Mouse (Mus musculus) c-Kit-positive CD71-negative TER-119-negative erythroid progenitor cells, embryonic 14.5 days (primary cell): ENCODE measurements at regions not wholly inside any gene's neighbourhood (a gene's known extent, or its start where the extent isn't known, plus 50 kb on each side); places are given as distances from the start of the nearest gene placed in this dataset.
"Not testable (repeated sequence)": the region's sequence is repeated elsewhere in the genome, so short reads cannot be mapped to it uniquely, and the experiment has no call there.

Experiments
- DNase-seq: peaks from one replicate; pipeline ENCODE4 v3.0.0-alpha.2; 2013; ENCODE audit warnings: low read depth

DNA sequence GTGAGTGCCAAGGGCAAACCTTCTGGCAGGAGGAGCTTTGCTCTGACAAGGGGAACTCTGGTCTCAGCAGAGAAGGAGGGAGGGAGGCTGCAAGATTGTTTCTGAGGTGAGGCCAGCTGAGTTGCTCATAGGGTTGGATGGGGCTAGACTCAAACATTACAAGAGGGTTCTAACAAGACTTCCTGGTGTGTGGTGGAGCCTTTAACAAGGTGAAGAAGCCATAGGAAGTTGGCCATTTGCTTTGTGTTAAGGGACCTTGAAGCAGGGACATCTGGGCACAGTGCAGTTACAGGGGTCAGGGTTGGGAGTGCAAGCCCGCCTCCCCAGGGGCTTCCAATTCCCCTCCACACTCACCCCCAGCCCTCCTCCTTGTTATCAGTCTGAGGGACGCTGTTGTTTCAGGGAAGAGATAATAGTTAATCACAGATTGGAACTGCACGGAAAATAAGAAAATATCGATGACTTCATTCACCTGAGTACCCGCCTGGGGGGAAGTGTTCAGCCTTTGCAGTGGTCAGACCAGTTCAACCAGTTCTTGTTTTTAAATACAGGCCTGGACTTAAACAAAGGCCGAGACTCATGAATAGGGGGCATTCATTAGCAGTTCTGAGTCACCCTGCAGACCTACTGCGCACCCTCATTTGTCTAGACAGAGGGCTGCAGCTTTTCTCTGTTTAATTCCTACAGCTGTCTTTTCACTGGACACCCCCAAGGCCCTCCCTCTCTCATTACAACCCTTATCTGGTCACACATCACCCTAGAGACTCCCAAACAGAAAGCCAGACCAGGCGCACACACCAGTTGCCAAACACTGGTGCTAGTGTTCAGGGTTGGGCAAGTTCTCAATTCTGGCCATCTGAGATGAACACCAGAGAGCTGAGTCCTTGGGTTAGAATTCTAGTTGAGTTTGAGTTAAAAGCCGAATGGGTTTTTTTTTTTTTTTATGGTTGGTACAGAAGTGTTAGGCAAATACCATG is 139.5 kb downstream of the Bcl2l11 start:
- no peak for DNase-seq

DNA sequence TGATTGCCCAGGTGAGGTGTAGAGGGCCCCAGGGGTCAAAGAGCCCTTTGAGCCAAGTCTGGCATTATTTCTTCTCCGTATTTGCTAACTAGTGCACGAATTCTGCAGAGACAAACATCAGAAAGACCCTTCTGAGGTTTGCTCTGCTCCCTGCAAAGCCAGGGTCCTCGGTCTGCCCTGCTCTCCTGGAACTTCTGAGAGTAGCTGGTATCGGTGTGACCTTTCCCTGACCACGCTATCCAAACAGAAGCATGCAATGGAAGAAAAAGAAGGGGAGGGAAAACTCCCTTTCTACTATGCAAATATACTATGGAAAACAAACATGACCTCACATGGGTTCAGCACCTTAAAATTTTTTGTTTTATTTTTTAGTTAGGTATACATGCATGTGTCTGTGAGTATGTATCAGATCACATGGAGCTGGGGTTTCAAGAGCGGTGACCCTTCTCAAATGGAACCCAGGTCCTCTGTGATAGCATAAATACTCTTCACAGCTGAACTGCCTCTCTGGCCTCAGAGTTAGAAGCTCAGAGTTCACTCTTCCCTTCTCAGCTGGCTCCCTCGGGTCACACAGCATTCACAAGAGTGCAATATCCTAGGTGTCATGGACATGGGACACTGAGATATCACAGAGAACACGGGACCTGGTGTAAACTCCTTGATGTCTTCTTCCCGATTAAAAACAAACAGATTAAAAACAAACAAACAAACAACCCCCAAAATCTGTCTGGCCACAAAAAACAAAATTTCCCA is 144.7 kb downstream of the Bcl2l11 start:
- DNase-seq: no peak

DNA sequence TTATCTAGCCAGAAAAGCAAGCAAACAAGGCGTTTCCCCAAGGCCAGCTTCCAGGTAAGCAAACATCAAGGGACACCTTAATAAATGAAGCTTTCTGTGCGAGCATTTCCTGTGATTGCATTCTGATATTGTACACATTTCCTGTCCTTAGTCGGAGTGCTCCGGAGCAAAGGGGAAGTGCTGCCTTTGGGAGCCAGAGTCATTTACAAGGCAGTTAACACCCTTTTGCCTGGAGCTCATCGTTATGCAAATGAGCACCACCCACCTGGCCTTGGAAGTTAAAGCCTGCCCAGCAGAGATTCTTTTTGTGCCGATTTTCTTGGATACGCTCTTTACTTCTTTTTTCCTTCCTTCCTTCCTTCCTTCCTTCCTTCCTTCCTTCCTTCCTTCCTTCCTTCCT is 147.0 kb downstream of the Bcl2l11 start:
- no peak for DNase-seq

DNA sequence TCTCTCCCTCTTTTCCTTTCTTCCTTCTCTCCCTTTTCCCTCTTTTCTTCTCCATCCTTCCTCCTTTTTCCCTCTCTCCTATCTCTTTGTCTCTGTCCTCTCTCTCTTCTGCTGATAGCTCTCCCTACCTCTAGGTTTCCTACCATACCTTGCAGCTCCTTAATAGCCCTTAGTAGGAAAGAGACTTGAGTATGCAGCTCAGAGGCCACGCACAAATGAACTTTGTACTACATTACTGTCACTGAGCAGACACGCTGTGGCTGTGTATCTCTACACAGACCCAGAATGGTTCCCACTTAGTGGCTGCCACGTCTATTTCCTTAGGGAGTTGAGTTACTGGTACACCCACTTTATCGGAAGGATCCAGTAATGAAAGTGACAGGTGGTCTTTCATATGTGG is 147.5 kb downstream of the Bcl2l11 start:
- no peak for DNase-seq

DNA sequence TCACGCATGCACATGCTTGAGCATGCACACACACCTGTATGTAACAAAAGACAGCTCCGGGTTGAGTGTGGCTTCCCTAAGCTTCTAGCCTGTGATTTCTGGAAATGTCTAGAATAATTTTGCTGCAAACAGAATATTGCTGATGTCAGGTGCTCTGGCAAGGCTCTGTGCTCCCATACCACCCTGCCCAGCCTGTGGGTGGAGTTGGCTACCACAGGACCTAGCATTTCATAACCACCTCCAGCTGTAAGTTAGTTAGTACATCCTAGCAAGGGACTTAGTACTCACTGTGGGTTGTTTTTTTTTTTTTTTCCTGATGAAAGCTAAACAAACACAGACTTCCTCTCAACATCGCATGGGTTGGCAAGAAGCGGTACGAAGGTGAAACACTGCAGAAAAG is 150.5 kb downstream of the Bcl2l11 start:
- no peak for DNase-seq

DNA sequence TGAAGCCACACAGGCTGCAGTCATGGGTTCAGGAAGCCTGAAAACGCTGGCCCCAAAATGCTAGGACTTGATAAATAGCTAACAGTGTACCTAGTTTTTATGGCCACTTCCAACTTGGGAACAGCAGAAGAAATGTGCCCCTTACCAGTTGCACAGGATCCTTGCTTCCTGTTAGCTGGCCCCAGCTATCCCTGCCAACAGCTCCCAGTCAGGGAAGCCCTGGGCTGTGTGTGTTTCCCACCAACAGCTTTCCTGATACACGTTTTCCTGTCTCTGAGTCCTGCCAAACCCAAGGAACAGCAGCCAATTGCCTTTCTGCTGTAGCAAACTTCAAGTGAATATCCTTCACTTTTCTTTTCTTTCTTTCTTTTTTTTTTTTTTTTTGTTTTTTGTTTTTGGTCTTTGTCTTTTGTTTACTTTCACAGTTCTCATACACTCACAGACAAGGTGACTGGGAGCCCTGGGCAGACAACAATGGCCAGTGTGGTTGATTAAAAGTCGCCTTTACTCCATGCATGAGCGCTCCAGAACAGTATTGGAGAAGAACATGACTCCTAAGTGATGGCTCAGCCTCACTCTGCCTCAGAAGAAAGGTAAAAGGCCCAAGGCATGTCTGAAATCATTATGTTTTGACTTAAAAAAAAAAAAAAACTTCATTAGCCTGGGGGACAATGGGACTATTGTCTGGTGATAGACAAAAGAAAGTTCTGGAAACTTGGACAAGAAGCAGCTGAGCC is 151.7 kb downstream of the Bcl2l11 start:
- no peak for DNase-seq

DNA sequence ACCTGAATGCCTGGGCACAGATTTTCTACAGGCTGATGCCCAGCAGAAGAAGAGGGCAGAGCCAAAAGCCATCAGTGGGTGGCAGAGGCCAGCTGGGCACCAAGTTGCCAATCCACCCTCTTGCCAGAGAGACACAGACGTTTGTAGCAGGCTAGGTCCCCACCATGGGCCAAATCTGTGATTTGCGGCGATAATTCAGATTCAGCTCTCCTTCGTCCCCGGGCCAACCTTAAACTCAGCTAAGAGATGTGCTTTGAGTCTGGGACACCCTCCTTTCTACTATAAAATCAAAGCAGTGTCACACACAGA is 152.2 kb downstream of the Bcl2l11 start:
- DNase-seq: no peak

DNA sequence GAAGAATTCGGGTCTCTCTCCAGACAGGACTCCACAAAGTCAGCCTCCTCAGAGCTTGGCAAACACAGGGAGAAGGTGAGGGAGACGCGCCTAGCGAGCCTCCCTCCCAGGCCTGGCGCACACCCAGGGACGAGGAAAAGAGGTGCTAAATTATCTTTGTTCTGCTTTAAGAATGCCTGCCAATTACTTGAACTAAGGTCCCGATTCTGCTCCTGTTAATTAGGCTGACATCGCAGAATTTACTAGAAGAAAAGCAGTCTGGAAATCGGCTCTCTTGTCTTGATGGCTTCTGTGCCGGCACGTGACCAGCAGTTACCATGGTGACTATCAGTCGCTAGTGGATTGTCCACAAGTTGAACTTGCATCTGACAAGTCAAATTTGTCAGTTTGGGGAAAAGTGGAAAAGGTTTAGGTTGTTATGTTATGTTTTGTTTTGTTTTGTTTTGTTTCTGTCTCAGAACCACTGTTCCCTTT is 152.8 kb downstream of the Bcl2l11 start:
- DNase-seq: no peak

DNA sequence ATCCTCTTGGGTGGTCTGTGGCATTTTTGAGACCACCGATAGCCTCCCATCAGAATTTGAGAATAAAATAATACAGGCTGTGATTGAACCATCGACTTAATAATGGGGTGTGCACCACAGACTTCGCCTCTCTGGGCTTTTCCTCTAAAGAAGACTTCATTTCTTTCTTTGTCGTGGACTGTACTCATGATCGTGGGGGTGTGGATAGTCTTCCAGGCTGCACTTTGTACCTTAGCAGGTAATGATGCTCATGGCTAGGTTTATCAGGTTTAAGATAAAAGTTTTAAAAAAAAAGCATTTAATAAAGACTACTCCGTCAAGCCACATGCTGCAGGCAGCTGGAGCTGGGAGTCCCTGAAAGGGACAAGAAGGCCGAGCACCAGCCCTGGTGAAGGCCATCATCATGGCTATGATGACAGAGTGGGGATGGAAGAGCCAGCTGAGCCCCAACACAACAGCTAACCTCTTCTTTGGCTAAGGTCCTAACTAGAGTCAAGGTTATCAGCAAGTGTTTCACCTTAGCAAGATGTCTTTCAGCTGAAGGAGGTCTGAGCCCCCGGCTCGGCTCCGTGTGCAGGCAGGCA is 153.4 kb downstream of the Bcl2l11 start:
- DNase-seq: no peak

DNA sequence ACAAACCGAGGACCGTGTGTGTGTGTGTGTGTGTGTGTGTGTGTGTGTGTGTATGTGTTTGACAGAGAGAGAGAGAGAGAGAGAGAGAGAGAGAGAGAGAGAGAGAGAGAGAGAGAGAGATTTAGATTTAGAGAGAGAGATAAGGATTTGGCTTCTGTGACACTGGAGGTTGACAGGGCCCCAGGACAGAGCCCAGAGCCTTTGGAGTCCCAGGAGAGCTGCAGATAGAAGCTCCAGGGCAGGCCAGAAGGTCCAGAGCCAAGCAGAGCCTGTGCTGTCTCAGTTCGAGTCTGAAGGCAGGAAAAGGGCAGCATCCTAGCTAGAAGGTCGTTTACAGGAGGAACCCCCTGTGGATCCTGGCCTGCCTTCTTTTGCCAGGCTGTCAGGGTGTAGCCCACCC is 156.8 kb downstream of the Bcl2l11 start:
- no peak for DNase-seq

DNA sequence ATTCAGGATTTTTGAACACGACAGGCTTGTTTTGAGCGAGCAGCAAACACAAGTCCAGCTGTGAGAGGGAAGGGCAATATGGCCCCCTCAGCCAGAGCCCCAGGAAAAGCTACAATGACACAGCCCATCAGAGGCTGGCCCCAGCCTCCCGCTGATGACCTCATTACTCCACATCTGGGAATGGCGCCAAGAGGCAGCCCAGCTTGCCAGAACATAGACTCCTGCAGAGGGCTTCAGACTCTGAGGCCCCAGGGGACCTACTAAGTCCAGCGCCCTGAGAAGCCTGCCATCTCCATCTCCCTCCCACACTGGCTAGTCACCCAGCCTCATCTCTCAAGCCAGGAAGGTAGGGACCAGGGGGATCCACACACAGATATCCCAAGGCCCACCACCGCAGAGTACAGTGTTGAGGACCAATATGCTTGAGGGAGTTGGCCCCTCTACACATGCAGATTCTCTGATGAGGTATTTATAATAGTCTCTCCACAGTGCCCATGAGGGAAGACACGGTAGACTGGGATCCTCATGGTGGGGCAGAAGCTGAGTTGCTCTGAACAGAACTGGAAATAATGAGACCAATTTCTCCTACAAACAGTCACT is 159.1 kb downstream of the Bcl2l11 start:
- DNase-seq: no peak

DNA sequence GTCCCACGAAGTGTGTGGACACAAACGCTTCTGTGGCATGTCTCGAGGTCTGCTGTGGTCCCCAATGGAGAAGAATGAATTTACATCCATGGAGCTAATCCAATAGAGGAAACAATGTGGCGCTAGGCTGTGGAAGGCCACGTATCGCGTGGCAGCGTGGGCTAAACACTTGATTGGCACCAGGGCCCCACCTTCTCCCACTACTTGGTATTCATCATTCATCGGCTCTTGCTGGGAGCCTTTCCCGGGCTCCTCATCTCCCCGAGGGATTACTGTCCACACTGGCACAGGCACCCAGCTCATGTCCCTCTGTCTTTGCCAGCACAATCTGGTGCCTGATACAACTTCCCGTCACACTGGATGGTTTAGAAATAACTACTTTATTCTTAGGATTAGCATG is 159.6 kb downstream of the Bcl2l11 start:
- no peak for DNase-seq

DNA sequence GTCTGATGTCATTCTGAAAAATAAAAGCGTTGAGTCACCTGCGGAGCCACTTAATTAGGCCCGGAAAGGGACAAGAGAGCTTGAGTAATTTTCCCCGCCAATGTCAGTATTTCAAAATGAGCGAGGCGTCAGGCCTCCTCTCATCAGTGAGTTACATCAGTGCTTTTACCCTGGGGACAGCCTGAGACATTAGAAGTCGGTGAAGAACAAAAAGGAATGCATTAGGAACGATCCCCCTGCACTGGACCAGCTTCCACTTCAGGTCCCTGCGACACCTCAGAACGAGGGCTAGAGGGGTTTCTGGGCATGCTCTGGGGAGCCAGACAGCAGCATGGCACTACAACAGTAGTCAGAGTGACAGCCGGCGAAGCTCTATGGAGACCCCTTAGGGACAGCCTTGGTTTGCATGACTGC is 162.3 kb downstream of the Bcl2l11 start:
- DNase-seq: no peak

DNA sequence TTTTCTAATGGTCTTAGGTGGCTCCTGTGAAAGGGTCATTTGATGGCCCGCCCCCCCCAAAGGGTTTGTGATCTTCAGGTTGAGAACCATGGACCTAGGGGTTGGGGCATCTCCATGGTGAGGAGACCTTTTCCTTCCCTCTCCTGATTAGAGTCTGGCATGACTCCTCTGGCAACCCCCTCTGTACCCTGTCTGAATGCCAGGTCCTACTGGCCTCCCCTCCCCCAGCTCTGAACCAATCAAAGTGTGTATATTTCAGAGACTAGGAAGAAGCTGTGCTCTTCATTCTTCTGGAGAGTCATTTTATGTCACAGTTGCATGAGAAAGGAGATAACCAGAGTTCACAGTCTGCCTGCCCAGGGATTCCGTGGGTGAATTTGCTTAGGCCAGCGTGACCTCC is 164.8 kb downstream of the Bcl2l11 start:
- no peak for DNase-seq

DNA sequence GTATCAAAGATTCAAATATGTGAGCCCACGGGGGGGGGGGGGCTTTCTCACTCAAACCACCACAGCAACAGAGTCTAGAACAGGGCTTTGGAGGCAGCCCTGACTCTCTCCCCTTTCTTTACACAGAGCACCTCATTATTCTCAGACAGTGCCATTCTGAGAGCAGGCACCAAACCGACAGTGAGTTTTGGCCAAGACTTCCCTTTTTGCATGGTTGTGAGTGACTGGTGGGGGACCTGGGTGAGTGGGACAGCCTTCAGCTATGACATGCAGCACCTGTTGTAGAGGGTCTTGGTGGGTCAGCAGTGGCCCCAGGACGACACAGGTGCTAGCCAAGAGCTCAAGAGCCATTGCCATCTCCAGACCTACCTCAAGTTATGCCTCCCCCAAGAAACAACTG is 168.8 kb downstream of the Bcl2l11 start:
- no peak for DNase-seq

DNA sequence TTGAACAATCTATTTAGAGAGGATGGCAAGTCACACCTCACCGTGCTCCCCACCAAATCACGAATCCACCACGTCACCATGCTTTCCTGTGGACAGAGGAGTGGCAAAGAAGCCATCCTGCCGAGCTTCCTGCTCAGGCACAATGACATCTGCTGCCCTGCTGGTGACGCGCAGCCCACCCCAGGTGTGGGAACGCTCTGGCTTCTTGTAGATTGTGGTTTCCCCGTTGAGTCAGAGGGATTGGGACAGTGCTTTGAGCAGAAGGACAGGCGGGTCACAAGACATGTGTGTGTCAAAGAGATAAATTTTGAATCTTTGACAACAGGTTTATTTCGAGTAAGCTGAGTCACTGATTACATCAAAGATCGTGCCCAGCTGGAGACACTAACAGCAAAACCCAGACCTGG is 169.2 kb downstream of the Bcl2l11 start:
- peak; percentile 85 for DNase-seq

DNA sequence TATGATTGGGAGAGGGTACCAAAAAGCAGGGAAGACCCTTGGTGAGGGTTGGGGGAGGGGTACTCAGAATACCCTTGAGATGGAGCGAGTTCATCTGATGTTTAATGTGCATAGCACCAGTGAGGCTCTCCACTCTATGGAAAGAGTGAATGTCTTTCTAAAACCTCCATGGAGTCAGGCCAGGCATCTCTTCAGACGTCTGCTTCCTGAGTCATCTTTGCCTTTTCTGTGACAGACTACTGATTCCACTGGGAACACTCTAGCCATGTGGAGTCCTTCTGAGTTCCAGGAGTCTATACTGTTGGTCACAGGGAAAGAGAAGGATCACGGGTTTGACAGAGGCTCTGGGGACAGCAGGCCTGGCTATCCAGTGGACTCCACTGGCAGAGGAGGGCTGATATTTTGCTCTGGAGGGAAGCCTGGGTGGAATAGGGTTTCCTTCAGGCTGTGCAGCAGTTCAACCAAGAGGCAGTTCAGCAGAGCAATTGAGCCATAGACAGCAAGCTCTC is 169.9 kb downstream of the Bcl2l11 start:
- DNase-seq: no peak

DNA sequence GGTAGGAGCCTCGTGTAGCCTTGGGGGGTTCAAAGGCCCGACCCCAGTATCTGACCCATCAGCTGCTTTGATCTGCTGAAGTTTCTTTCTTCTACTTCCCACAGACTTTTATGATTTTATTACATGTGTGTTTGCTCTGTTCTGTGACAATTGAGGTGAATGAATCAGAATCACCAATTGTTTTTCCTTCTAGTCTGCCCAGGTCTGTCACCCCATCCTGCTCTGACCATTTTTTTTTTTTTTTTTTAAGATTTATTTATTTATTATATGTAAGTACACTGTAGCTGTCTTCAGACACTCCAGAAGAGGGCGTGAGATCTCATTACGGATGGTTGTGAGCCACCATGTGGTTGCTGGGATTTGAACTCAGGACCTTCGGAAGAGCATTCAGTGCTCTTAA is 170.6 kb downstream of the Bcl2l11 start:
- not testable (repeated sequence) for DNase-seq

DNA sequence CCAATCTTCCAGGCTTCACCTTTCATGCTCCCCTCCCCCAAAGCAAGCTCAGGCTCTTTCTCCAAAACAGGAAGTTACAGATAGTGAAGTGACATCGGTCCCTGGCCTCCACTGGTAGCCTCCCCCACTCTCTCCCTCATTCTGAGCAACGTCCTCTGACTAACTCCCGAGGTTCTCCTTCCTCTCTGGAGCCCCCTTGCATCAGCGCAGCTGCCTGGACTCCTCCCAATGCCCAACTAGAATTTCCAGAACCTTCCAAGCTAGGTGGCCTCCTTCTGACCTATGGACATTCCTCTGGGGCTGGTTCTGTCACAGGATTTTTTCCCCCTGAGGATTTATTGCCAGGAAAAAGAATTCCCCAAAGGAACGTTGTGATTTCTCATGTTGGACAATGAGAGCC is 171.1 kb downstream of the Bcl2l11 start:
- DNase-seq: no peak

DNA sequence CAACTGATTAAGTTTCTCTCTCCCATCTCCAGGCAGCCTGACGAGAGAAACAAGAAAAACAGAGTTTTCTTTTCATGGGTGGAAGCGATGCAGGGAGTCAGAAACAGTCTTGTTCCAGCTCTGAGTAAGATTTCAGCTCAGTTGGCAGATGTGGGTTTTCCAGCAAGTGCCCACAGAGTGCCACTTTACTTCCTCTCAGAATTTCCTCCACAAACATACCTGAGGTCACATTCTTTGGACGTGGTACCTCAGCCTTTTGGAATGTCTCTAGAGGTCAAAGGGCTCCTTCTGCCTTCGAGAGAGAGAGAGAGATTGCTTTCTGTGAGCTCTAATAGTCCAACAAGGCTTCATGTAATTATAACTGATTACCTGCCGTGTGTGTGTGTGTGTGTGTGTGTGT is 172.0 kb downstream of the Bcl2l11 start:
- DNase-seq: no peak

DNA sequence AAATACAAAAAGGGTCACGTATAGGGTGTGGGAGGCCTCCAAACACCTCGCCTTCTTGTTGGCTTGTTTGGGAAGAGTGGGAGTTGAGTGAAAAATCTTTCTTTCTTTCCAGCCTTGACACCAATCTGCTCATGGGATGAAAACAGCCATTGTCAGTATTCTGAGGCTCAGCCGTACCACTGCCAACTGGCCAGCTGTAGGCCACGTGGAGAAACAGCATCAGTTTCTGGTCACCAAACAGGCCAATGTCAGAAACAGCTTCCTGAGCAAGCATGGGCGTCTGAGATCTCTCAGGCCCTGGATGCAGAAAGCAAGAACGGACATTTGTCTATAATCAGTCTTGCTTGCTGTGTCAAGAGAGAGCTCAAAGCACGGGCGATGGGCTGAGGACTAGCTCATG is 173.2 kb downstream of the Bcl2l11 start:
- DNase-seq: no peak

DNA sequence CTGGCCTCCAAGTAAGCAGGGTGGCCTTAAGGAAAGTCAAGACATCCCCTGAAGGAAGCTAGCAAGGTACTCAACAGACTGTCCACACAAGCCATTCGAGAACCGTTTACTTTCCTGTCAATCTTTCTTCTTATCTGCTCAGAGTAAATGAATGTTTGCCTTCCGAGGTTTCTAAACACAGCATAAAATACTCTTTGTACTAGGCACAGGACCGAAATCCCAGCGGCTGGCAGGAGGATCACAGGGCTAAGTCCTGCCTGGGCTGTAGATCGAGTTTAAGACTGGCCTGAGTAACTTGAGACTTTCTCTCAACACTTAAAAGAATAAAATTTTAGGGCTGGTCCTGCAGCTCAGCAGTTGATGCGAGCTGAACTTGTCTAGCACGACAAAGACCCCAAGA is 175.9 kb downstream of the Bcl2l11 start:
- DNase-seq: no peak
